Mouse (Mus musculus): ENCODE data around the gene Zcchc2. TPM values are rescaled to one million over a fixed set of nuclear protein-coding genes. Genes with fewer than 3 reads are reported as not detected.

The Zcchc2 gene
- total and polyA plus RNA-seq, 2 experiments, result 12.2 to 15.3 TPM

- no peak for DNase-seq (ENCODE audit: extremely low read depth, low read depth, low spot score)
- Histone ChIP-seq H3K9ac (ENCODE audit: low read depth, low read length) (no peak overlapping the region), H3K27ac (replicated peaks; ENCODE audit: insufficient read depth, low read depth, low read length) (no peak overlapping the region), H3K4me1 (ENCODE audit: control insufficient read depth, insufficient read depth, low read length) (no peaks in the 10 kb centered on the region), H3K27me3 (ENCODE audit: control insufficient read depth, insufficient read depth, low read length) (no peaks in the 10 kb centered on the region), H3K79me2 (ENCODE audit: control insufficient read depth, insufficient read depth, low read length) (no peaks in the 10 kb centered on the region), H3K36me3 (ENCODE audit: control insufficient read depth, insufficient read depth, low read length) (peaks cover 86% of the 10 kb centered on the region), H3K4me3 (ENCODE audit: insufficient read depth, low read depth, low read length) (no peak overlapping the region)
- TF ChIP-seq CTCF (IDR thresholded peaks at IDR 0.05; ENCODE audit: low read depth, low read length) (no peak), POLR2A (IDR thresholded peaks at IDR 0.05; ENCODE audit: extremely low read depth, insufficient read depth, low read length) (no peak)
- WGBS, result 84% methylated on average over 6 of the region's 6 CpGs
Measured at GRCm38 (mm10) chr1:106019854-106020253, 29.6 kb downstream of the Zcchc2 start.

- Histone ChIP-seq H3K36me3 (ENCODE audit: control insufficient read depth, insufficient read depth, low read length) (peaks cover 83% of the 10 kb centered on the region), H3K27me3 (ENCODE audit: control insufficient read depth, insufficient read depth, low read length) (no peaks in the 10 kb centered on the region), H3K9ac (ENCODE audit: low read depth, low read length) (no peak overlapping the region), H3K27ac (replicated peaks; ENCODE audit: insufficient read depth, low read depth, low read length) (no peak overlapping the region), H3K4me1 (ENCODE audit: control insufficient read depth, insufficient read depth, low read length) (no peaks in the 10 kb centered on the region), H3K4me3 (ENCODE audit: insufficient read depth, low read depth, low read length) (no peak overlapping the region), H3K79me2 (ENCODE audit: control insufficient read depth, insufficient read depth, low read length) (no peaks in the 10 kb centered on the region)
- 86% methylated on average over 1 of the region's 1 CpGs for WGBS
- no peak for DNase-seq (ENCODE audit: extremely low read depth, low read depth, low spot score)
- TF ChIP-seq POLR2A (IDR thresholded peaks at IDR 0.05; ENCODE audit: extremely low read depth, insufficient read depth, low read length), result no peak
Measured at GRCm38 (mm10) chr1:106022998-106023397, 32.8 kb downstream of the Zcchc2 start.

GRCm38 (mm10) chr1:106024254-106024653, 34.0 kb downstream of the Zcchc2 start:
- no peak overlapping the region for H3K9ac ChIP-seq (ENCODE audit: low read depth, low read length)
- no peaks in the 10 kb centered on the region for H3K79me2 ChIP-seq (ENCODE audit: control insufficient read depth, insufficient read depth, low read length)
- 94% methylated on average over 2 of the region's 2 CpGs for WGBS
- no peak overlapping the region for H3K27ac ChIP-seq (replicated peaks; ENCODE audit: insufficient read depth, low read depth, low read length)
- TF ChIP-seq CTCF (IDR thresholded peaks at IDR 0.05; ENCODE audit: low read depth, low read length) (no peak), POLR2A (IDR thresholded peaks at IDR 0.05; ENCODE audit: extremely low read depth, insufficient read depth, low read length) (no peak)
- H3K4me1 ChIP-seq (ENCODE audit: control insufficient read depth, insufficient read depth, low read length), result no peaks in the 10 kb centered on the region
- DNase-seq (ENCODE audit: extremely low read depth, low read depth, low spot score), result no peak
- no peaks in the 10 kb centered on the region for H3K27me3 ChIP-seq (ENCODE audit: control insufficient read depth, insufficient read depth, low read length)
- H3K36me3 ChIP-seq (ENCODE audit: control insufficient read depth, insufficient read depth, low read length), result peaks cover 85% of the 10 kb centered on the region
- H3K4me3 ChIP-seq (ENCODE audit: insufficient read depth, low read depth, low read length), result no peak overlapping the region

- TF ChIP-seq CTCF (IDR thresholded peaks at IDR 0.05; ENCODE audit: low read depth, low read length), result no peak
- TF ChIP-seq POLR2A (IDR thresholded peaks at IDR 0.05; ENCODE audit: extremely low read depth, insufficient read depth, low read length), result no peak
- Histone ChIP-seq H3K9ac (ENCODE audit: low read depth, low read length) (no peak overlapping the region), H3K79me2 (ENCODE audit: control insufficient read depth, insufficient read depth, low read length) (no peaks in the 10 kb centered on the region), H3K4me3 (ENCODE audit: insufficient read depth, low read depth, low read length) (no peak overlapping the region), H3K27me3 (ENCODE audit: control insufficient read depth, insufficient read depth, low read length) (no peaks in the 10 kb centered on the region), H3K4me1 (ENCODE audit: control insufficient read depth, insufficient read depth, low read length) (no peaks in the 10 kb centered on the region), H3K36me3 (ENCODE audit: control insufficient read depth, insufficient read depth, low read length) (peaks cover 86% of the 10 kb centered on the region), H3K27ac (replicated peaks; ENCODE audit: insufficient read depth, low read depth, low read length) (no peak overlapping the region)
- 90% methylated on average over 3 of the region's 3 CpGs for WGBS
- no peak for DNase-seq (ENCODE audit: extremely low read depth, low read depth, low spot score)
Measured at GRCm38 (mm10) chr1:106024778-106025177, 34.6 kb downstream of the Zcchc2 start.

- DNase-seq (ENCODE audit: extremely low read depth, low read depth, low spot score), result no peak
- no peak overlapping the region for H3K27ac ChIP-seq (replicated peaks; ENCODE audit: insufficient read depth, low read depth, low read length)
- H3K79me2 ChIP-seq (ENCODE audit: control insufficient read depth, insufficient read depth, low read length), result no peaks in the 10 kb centered on the region
- H3K27me3 ChIP-seq (ENCODE audit: control insufficient read depth, insufficient read depth, low read length), result no peaks in the 10 kb centered on the region
- H3K36me3 ChIP-seq (ENCODE audit: control insufficient read depth, insufficient read depth, low read length), result peaks cover 72% of the 10 kb centered on the region
- 95% methylated on average over 15 of the region's 15 CpGs for WGBS
- TF ChIP-seq CTCF (IDR thresholded peaks at IDR 0.05; ENCODE audit: low read depth, low read length) (no peak), POLR2A (IDR thresholded peaks at IDR 0.05; ENCODE audit: extremely low read depth, insufficient read depth, low read length) (no peak)
- H3K4me3 ChIP-seq (ENCODE audit: insufficient read depth, low read depth, low read length), result no peak overlapping the region
- no peak overlapping the region for H3K9ac ChIP-seq (ENCODE audit: low read depth, low read length)
- no peaks in the 10 kb centered on the region for H3K4me1 ChIP-seq (ENCODE audit: control insufficient read depth, insufficient read depth, low read length)
Measured at GRCm38 (mm10) chr1:106029769-106030168, 39.6 kb downstream of the Zcchc2 start.

- Histone ChIP-seq H3K4me1 (ENCODE audit: control insufficient read depth, insufficient read depth, low read length) (no peaks in the 10 kb centered on the region), H3K79me2 (ENCODE audit: control insufficient read depth, insufficient read depth, low read length) (no peaks in the 10 kb centered on the region), H3K36me3 (ENCODE audit: control insufficient read depth, insufficient read depth, low read length) (peaks cover 70% of the 10 kb centered on the region), H3K27me3 (ENCODE audit: control insufficient read depth, insufficient read depth, low read length) (no peaks in the 10 kb centered on the region), H3K27ac (replicated peaks; ENCODE audit: insufficient read depth, low read depth, low read length) (no peak overlapping the region), H3K4me3 (ENCODE audit: insufficient read depth, low read depth, low read length) (no peak overlapping the region), H3K9ac (ENCODE audit: low read depth, low read length) (no peak overlapping the region)
- no peak for DNase-seq (ENCODE audit: extremely low read depth, low read depth, low spot score)
- WGBS, result 93% methylated on average over 10 of the region's 10 CpGs
- TF ChIP-seq CTCF (IDR thresholded peaks at IDR 0.05; ENCODE audit: low read depth, low read length) (no peak), POLR2A (IDR thresholded peaks at IDR 0.05; ENCODE audit: extremely low read depth, insufficient read depth, low read length) (no peak)
Measured at GRCm38 (mm10) chr1:106030331-106030730, 40.1 kb downstream of the Zcchc2 start.
